Mouse (Mus musculus) fibroblast of lung, adult 2 months (primary cell): Measurements from ENCODE around the gene Dhx40.
A peak's percentile ranks its signal among the peaks of the same experiment; 100 is the strongest.
"Not testable (repeated sequence)": the region's sequence is repeated elsewhere in the genome, so short reads cannot be mapped to it uniquely, and the experiment has no call there.

Source experiments
- DNase-seq: peaks from one replicate; pipeline ENCODE4 v3.0.0-alpha.2; 2011; ENCODE audit warnings: low read depth

Gene Dhx40

GRCm38 (mm10) chr11:86751010-86751409 lies 56.5 kb downstream of the Dhx40 start:
- DNase-seq, result no peak

GRCm38 (mm10) chr11:86749776-86750423 lies 57.6 kb downstream of the Dhx40 start:
- no peak for DNase-seq

DNA sequence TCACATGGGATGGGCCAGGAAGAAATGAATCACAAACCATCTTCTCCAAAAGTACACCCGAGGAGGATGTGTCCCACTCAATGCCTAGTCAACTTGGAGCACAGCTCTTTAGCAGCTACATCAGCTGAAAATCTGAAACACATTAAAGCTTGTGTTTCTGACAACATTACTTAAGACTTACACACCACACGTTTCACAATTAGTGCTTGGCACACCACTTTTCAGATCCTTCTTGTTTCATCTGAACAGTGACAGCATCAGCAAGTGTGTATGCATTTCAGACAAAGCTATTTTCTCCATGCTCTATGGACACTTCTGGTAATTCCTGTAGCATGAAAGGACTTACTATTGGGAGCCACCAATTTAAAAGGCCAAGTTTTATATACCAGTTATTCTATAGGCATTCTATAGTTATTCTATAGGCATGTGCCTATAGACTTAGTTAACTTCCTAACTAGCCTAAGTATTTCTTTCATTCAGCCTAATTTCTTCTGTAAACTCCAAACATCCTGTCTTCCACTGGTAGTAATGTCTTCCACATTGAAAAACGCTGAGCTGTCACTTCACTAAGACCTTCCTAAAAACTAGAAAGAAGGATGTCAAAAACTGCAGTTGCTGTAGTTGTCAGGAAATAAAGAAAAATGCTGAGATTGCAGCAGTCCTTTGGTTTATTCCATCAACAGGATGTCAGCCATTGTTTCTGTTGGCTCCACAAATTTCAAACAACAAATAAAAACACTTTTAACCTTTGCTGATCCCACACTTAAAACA lies 61.7 kb downstream of the Dhx40 start:
- DNase-seq, result no peak

DNA sequence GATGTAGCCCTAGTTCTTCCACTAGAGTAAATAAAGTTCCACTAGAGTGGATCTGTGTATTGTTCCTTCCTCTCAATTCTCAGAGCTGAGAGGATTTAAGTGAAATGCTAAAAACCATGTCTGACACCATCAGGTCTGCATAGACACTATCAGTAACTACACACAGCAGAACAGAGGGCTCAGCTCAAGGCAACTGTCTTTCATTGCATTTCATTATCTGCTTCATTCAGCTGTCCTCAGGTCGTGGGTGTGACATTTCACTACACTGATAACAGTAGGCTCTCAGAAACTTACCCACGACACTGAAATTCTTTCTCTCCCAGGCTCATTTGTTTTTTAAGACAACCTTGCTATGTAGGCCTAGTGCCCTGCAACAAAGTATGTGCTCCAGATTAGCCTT lies 64.9 kb downstream of the Dhx40 start:
- DNase-seq, result no peak

DNA sequence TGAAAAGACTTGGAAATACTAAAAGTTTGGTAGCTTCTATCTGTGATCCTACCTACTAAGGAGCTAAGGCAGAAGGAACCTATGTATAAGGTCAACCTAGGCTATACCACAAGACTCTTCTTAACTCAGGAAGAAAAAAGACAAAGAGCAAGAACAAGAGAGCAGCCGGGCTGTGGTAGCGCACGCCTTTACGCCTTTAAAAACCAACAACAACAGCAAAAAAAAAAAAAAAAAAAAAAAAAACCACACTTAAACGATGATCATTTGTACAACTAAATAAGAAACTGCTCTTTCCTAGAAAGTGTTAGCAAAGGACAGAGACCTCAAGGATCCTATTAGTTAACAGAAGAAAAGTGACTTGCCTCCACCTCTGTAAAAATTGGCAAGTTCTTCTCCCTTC lies 66.0 kb downstream of the Dhx40 start:
- no peak for DNase-seq

GRCm38 (mm10) chr11:86739470-86739869 lies 68.1 kb downstream of the Dhx40 start:
- no peak for DNase-seq

DNA sequence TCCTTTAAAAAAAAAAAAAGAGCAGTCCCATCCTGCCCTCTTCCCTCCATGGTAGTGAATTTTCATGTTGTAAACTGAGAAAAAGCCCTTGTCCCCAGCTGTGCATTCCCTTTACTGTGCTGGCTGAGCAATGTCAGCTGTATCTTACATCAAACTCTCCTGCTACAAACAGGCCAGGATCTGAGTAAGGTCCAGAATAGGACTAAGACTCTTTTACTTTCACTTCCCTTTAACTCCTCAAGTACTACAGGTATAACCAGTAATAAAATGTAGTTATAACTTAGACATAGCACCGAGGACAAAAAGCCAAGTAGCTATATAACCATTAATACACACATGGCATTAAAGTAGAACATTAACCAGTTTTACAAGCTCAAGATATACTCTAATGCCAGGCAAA lies 68.6 kb downstream of the Dhx40 start:
- DNase-seq, result no peak

DNA sequence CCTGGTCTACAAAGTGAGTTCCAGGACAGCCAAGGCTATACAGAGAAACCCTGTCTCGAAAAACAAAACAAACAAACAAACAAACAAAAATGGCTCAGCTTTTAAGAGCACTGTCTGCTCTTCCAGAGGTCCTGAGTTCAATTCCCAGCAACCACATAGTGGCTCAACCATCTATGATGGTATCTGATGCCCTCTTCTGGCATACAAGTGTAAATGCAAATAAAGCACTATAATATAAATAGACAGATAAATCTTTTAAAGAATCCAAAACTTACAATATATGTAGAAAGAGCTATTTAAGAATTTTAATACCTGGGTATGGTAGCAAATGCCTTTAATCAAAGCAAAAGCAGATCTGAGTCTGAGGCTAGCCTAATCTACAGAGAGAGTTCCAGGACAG lies 69.2 kb downstream of the Dhx40 start:
- not testable (repeated sequence) for DNase-seq

DNA sequence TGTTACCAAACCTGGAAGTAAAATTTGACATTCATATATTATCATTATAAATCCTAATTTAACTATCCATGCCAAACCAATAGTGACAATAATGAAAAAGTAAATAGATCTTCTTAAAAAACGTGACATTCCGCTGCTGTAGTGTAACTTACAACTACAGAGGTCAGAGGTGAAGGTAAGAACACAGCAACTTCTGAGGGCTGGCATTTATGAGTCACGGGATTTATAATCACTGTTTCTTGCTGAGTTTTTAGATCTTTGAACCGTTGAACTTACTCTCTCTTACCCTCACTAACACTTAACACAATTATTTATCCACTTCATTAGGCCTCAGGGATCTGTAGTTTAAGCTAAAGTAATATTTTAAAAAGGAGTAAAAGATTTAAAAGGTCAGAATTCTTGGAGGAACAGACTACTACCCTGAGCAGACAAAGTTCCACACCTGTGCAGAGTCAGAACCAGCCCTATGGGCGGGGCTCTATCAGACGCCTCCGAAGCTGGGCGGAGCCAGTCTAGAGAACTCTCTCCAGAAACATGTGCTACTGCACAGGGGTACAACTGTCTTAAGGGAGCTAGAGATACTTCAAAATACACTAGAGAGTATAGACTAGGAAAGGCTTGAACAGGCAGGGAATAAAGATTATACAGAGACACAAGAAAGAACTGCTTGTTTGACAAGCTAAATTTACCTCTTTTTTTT lies 70.1 kb downstream of the Dhx40 start:
- no peak for DNase-seq

GRCm38 (mm10) chr11:86734993-86735392 lies 72.6 kb downstream of the Dhx40 start:
- no peak for DNase-seq

GRCm38 (mm10) chr11:86734241-86734939 lies 73.2 kb downstream of the Dhx40 start:
- no peak for DNase-seq

DNA sequence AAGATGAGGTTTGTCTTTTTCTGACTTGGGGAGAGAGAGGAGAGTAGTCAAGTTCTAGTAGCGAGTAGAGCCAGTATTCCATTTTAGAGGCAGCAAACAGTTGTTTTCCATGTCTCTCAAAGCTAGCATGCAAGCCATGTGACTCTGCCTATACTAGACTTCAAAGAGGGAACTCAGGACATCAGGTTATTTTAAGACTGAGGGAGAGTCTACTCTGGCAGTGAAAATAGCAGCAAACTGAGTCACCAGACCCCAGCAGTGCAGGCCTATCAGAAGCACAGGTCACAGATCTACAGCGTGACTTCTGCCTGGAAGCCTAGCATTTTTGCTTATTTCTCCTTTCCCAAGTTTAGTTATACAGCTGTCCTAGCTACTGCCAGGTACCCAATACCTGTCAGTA lies 76.1 kb downstream of the Dhx40 start:
- peak; percentile 14 for DNase-seq

DNA sequence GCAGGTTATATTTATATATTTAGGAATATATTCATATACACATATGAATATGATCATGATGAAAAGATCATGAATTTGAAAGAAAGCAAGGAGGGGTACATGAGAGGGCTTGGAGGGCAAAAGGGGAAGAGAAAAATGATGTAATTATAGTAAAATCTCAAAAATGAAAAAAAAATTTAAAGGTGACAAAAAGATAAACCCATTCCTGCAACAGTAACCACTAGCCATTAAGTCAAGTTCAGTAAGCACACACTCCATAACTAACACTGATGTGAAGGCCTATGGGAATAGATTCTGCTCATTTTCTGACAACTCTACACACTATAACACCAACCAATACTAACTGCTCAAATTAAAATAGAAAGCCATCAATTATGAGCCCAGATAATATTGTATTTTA lies 81.9 kb downstream of the Dhx40 start:
- no peak for DNase-seq

GRCm38 (mm10) chr11:86724982-86725381 lies 82.6 kb downstream of the Dhx40 start:
- no peak for DNase-seq

DNA sequence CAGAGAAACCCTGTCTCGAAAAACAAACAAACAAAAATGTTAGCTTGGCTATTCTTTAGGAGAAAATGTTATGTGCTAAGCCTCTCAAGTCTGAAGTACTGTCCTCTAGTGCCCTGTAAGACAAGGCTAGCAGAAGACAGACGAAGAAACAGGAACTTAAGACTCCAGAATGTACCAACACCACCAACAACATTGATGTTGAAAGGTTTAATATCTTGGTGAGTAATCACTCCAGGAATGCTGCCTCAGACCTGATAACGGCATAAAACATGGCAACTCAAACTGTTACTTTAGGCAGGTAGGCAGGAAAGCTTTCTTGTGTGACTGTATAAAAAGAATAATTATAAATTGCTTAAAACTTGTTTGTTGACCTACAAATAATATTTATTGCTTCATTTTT lies 83.5 kb downstream of the Dhx40 start:
- no peak for DNase-seq

- DNase-seq, result no peak
These were observed 88.2 kb downstream of the Dhx40 start for GRCm38 (mm10) chr11:86719390-86719789.
